Comparison of ENCODE assay signal across 15 mouse cellular contexts in the genomic region with DNA sequence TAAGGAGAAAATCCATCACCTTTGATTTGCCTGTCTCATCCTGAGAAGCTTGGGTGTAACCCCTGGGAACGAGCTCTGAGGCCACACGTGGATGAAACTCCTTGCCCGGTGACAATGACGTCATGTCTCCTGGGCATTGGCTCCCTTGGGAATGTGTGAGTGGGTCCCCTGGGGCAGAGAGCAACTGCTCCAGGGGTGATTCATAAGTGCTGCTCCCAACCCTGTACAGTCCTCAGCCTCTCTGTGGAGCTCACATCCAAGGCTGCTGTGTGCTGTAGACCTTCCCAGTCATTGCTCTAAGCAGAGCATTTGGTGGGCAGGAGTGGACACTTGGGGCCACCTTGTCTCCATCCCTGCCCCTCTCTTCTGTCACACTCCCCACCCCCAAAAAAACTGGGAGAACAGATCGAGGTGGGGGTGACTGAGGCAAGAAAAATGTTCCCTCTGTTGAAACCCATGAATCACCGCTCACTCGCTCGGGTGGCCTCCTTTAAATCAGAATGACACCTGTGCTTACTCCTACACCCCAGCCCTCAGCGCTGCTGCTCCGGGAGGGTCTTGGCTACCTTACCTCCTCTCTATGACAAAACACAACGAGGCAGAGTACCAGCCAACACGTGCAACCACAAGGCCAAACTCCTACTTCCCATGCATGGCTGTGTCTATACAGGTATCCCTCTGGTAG.
DNase-seq lines count a peak whose midpoint lies in the region; TF ChIP-seq lines count a peak whose summit lies in the region.
"Had no signal": no experiment of that assay in that cellular context is flagged by ENCODE, and none has a peak within 500 bp of the region (broad histone marks: within the 10 kb centered on the region; RNA-seq: fewer than 3 reads in every experiment).

No protein-coding gene starts in this region.

- peaks cover 4 to 7% of the 10 kb centered on the region in 2 experiments for H3K36me3 ChIP-seq in CH12.LX (replicated peaks in 1 of 2; ENCODE audit: control insufficient read depth in 1 of 2, insufficient read depth in 1 of 2, low read length in 1 of 2)
- H3K36me3 ChIP-seq in myocyte (ENCODE audit: control insufficient read depth, insufficient read depth), result no peaks in the 10 kb centered on the region
- H3K36me3 ChIP-seq: heart, embryonic 13.5 days; hindbrain, embryonic 13.5 days; limb, embryonic 13.5 days had no signal

- no peak for TF ChIP-seq CTCF in layer of hippocampus, adult 2 months (conservative IDR thresholded peaks at IDR 0.05)
- TF ChIP-seq CTCF in CH12.LX (conservative IDR thresholded peaks at IDR 0.05 in 1 of 2, IDR thresholded peaks at IDR 0.05 in 1 of 2; ENCODE audit: low read depth in 2 of 2, low read length in 2 of 2), result no peak

- no peaks in the 10 kb centered on the region for H3K27me3 ChIP-seq in CH12.LX (replicated peaks)
- no peaks in the 10 kb centered on the region for H3K27me3 ChIP-seq in myocyte (ENCODE audit: control insufficient read depth, insufficient read depth, insufficient read length)
- H3K27me3 ChIP-seq: hindbrain, embryonic 13.5 days; limb, embryonic 13.5 days; megakaryocyte, embryonic 14.5 days had no signal

- peaks cover 3% of the 10 kb centered on the region for H3K9me3 ChIP-seq in CH12.LX (replicated peaks; ENCODE audit: low read length)
- H3K9me3 ChIP-seq: heart, embryonic 13.5 days; hindbrain, embryonic 13.5 days; limb, embryonic 13.5 days had no signal

- no peak overlapping the region for H3K9ac ChIP-seq in CH12.LX (ENCODE audit: insufficient read depth, low read depth)
- H3K9ac ChIP-seq: heart, embryonic 13.5 days; hindbrain, embryonic 13.5 days; limb, embryonic 13.5 days had no signal

- peak; percentile 27 to 31 for DNase-seq in layer of hippocampus, adult 2 months (ENCODE audit: low spot score in 2 of 2)
- no peak for DNase-seq in layer of hippocampus, postnatal 10 days (ENCODE audit: low spot score in 2 of 2)
- peak; percentile 15 for DNase-seq in CH12.LX (ENCODE audit: extremely low read depth)
- peak; percentile 63 for DNase-seq in adrenal gland, postnatal 14 days
- DNase-seq in heart, postnatal 14 days, result no peak
- no peak for DNase-seq in thymus, adult 18-20 months
- DNase-seq: gastrocnemius, postnatal 25 days; kidney, adult 9 months; lung, adult 18-20 months; thymus, postnatal 36 days had no signal

- H3K4me1 ChIP-seq in CH12.LX (ENCODE audit: control insufficient read depth in 1 of 2, insufficient read depth in 2 of 2), result peaks cover 0 to 33% of the 10 kb centered on the region in 2 experiments; a peak in 3 of 4 replicates
- H3K4me1 ChIP-seq: megakaryocyte, embryonic 14.5 days had no signal

- no peak for TF ChIP-seq RAD21 in CH12.LX (IDR thresholded peaks at IDR 0.05; ENCODE audit: low read depth, low read length)

- no peak overlapping the region for H3ac ChIP-seq in myocyte (ENCODE audit: control insufficient read depth, insufficient read length)

- TF ChIP-seq EP300 in CH12.LX (IDR thresholded peaks at IDR 0.05; ENCODE audit: low read length), result no peak

- no peak for TF ChIP-seq POLR2A in CH12.LX (IDR thresholded peaks at IDR 0.05; ENCODE audit: low read depth, low read length)
- TF ChIP-seq POLR2A in myocyte (IDR thresholded peaks at IDR 0.05; ENCODE audit: insufficient read length, low read depth), result no peak

- dilution Hi-C loops in CH12.LX (cut with MboI; ENCODE audit: extremely low pct_ligation_motif_present, extremely low pct_unique_long_range_greater_than_20kb, low sequenced_read_pairs), result no loop called here

- in situ Hi-C loops in CH12.LX (cut with MboI; ENCODE audit: low pct_ligation_motif_present, low pct_unique_long_range_greater_than_20kb, low sequenced_read_pairs), result no loop called here

- H3K79me2 ChIP-seq in CH12.LX (replicated peaks; ENCODE audit: control insufficient read depth, extremely low read depth, insufficient read depth, poor library complexity, severe bottlenecking) (no peaks in the 10 kb centered on the region), myocyte (ENCODE audit: control insufficient read depth, insufficient read depth) (no peaks in the 10 kb centered on the region)

- H3K27ac ChIP-seq in layer of hippocampus, adult 2 months, result peak overlapping the region; percentile 34; the same call in 1 of the 2 replicates
- no peak overlapping the region for H3K27ac ChIP-seq in CH12.LX (ENCODE audit: insufficient read depth, low read depth)
- H3K27ac ChIP-seq: heart, embryonic 13.5 days; hindbrain, embryonic 13.5 days; limb, embryonic 13.5 days had no signal

- intact Hi-C loops in heart, postnatal 14 days (cut with DNase I), result no loop called here

- no peak overlapping the region for H3K4me3 ChIP-seq in layer of hippocampus, adult 2 months
- no peak overlapping the region for H3K4me3 ChIP-seq in CH12.LX (replicated peaks in 1 of 3; ENCODE audit: low read depth in 2 of 3, low read length in 2 of 3, poor library complexity in 1 of 3)
- no peak overlapping the region for H3K4me3 ChIP-seq in myocyte
- H3K4me3 ChIP-seq: heart, embryonic 13.5 days; hindbrain, embryonic 13.5 days; limb, embryonic 13.5 days had no signal

- no peak overlapping the region for H3K4me2 ChIP-seq in CH12.LX (ENCODE audit: insufficient read depth, low read depth, poor library complexity, severe bottlenecking)
- H3K4me2 ChIP-seq in myocyte (ENCODE audit: low read depth), result peak overlapping the region; percentile 10
- H3K4me2 ChIP-seq: heart, embryonic 13.5 days; hindbrain, embryonic 13.5 days; limb, embryonic 13.5 days had no signal

TF ChIP-seq in CH12.LX, 34 proteins besides CTCF, POLR2A, EP300 and RAD21:
- TF ChIP-seq IRF4 (IDR thresholded peaks at IDR 0.05; ENCODE audit: low read depth, low read length) (no peak), TBP (conservative IDR thresholded peaks at IDR 0.05; ENCODE audit: low read depth, low read length) (no peak), SMC3 (IDR thresholded peaks at IDR 0.05; ENCODE audit: low read depth, low read length) (no peak), ZNF384 (IDR thresholded peaks at IDR 0.05; ENCODE audit: low read depth, low read length) (no peak), TCF12 (IDR thresholded peaks at IDR 0.05; ENCODE audit: low read depth, low read length) (no peak), MXI1 (IDR thresholded peaks at IDR 0.05; ENCODE audit: low read depth, low read length) (no peak), USF1 (IDR thresholded peaks at IDR 0.05; ENCODE audit: low read depth, low read length) (no peak), E2F4 (IDR thresholded peaks at IDR 0.05; ENCODE audit: insufficient replicate concordance, low read depth, low read length) (no peak), HCFC1 (IDR thresholded peaks at IDR 0.05; ENCODE audit: low read depth, low read length) (no peak), NRF1 (IDR thresholded peaks at IDR 0.05; ENCODE audit: low read depth, low read length) (no peak), ZC3H11A (IDR thresholded peaks at IDR 0.05; ENCODE audit: low read depth, low read length) (no peak), ZMIZ1 (IDR thresholded peaks at IDR 0.05; ENCODE audit: low read depth, low read length) (no peak), MAFK (IDR thresholded peaks at IDR 0.05; ENCODE audit: insufficient replicate concordance, low read length) (no peak), MAX (IDR thresholded peaks at IDR 0.05; ENCODE audit: low read length) (no peak), KAT2A (IDR thresholded peaks at IDR 0.05; ENCODE audit: insufficient replicate concordance, low read length) (no peak), USF2 (conservative IDR thresholded peaks at IDR 0.05; ENCODE audit: low read depth, low read length) (no peak), GABPA (IDR thresholded peaks at IDR 0.05; ENCODE audit: insufficient replicate concordance, low read depth, low read length) (no peak)

TF ChIP-seq in myocyte, 11 proteins besides CTCF, POLR2A, EP300 and RAD21:
- no peak for TF ChIP-seq TCF12 (IDR thresholded peaks at IDR 0.05; ENCODE audit: insufficient read depth, poor library complexity, severe bottlenecking)
- TF ChIP-seq MYOD1 (IDR thresholded peaks at IDR 0.05; ENCODE audit: control insufficient read depth in 1 of 3, insufficient read length in 2 of 3, low read depth in 2 of 3), result peak in 2 of 3 experiments; percentile 28 to 66
- TF ChIP-seq USF1 (IDR thresholded peaks at IDR 0.05; ENCODE audit: low read depth), result peak; percentile 7
- peak in 1 of 3 experiments; percentile 70 for TF ChIP-seq MYOG (IDR thresholded peaks at IDR 0.05; ENCODE audit: control insufficient read depth in 1 of 3, insufficient read depth in 1 of 3, insufficient read length in 2 of 3, low read depth in 2 of 3)

Comparison
In these comparisons a context has a peak if more than half of its experiments do, and no peak if none do; other contexts are left out.
1. DNase-seq: peak in layer of hippocampus, adult 2 months (2 of 2), CH12.LX (single experiment) and adrenal gland, postnatal 14 days (single experiment); none in layer of hippocampus, postnatal 10 days (0 of 2), heart, postnatal 14 days (0 of 2) and thymus, adult 18-20 months (0 of 2).